Mouse (Mus musculus): ENCODE measurements at regions not wholly inside any gene's neighbourhood (a gene's known extent, or its start where the extent isn't known, plus 50 kb on each side); places are given as distances from the start of the nearest gene placed in this dataset.

DNA sequence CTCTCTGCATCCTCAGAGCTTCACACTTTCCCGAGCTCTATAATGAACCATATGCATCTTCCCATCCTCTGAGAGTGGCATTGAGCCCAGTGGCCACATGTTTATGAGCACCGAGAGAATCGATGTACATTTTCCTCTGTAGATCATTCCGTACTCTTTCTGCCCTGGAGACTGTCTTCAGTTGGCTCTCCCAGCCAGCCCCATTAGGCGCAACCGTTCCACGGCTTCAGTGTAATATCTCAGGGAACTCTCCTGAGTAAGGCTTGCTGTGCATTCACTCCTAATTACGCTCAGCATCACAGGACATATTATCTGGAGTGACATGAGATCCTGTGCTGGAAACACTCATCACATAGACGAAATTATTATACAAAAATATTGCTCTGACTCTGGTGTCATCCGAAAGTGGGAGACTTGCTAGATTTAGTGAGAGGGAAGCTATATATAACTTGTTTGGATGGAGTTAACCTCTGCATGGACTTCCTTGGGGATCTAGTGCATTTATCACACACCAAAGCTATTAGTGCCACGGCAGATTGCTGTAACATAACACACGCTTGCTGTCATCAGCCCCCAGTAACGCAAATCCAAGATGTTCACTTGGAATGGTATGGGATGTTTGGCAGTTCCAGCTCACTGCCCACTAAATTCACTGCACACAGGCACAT, 83.4 kb upstream of the Cxcl12 start:
- Histone ChIP-seq H3K27ac (no peak overlapping the region), H3K36me3 (ENCODE audit: insufficient read depth, low read length) (no peaks in the 10 kb centered on the region), H3K9ac (ENCODE audit: low read depth, low read length) (no peak overlapping the region), H3K4me3 (replicated peaks; ENCODE audit: low read depth, low read length) (no peak overlapping the region), H3K4me1 (replicated peaks; ENCODE audit: insufficient read depth, low read length) (no peaks in the 10 kb centered on the region), H3K4me2 (ENCODE audit: low read length) (no peak overlapping the region), H3K27me3 (ENCODE audit: insufficient read depth, low read length) (no peaks in the 10 kb centered on the region), H3K9me3 (replicated peaks; ENCODE audit: low read length) (no peaks in the 10 kb centered on the region)
- TF ChIP-seq CTCF (IDR thresholded peaks at IDR 0.05; ENCODE audit: low read depth), result no peak
- ATAC-seq (replicated peaks; ENCODE audit: low FRiP score, low read depth) (no peak), DNase-seq (ENCODE audit: low spot score) (no peak)
- WGBS, result 55% methylated on average over 13 of the region's 13 CpGs

DNA sequence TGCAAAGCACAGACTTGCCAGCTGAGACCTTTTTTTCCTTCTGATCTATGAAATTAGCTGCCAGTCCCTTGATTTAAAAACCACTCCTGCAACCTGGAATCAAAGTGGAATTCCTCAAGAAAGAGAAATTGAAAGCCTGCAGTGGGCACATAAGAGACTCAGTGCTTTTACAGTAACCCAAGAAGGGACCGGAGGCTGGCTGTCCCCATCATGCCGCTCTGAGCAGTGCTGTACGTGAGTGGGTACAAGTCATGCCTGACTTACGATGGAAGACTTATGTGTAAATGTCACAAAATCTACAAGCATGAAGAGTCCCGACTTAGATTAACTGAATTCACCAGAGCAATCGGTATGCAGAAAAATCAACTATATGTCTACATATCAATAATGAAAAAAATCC, 73.6 kb upstream of the Cxcl12 start:
- Histone ChIP-seq H3K4me3 (replicated peaks; ENCODE audit: low read depth, low read length) (no peak overlapping the region), H3K4me2 (ENCODE audit: low read length) (no peak overlapping the region), H3K36me3 (ENCODE audit: insufficient read depth, low read length) (no peaks in the 10 kb centered on the region), H3K9ac (ENCODE audit: low read depth, low read length) (no peak overlapping the region), H3K9me3 (replicated peaks; ENCODE audit: low read length) (no peaks in the 10 kb centered on the region), H3K27ac (no peak overlapping the region), H3K27me3 (ENCODE audit: insufficient read depth, low read length) (no peaks in the 10 kb centered on the region), H3K4me1 (replicated peaks; ENCODE audit: insufficient read depth, low read length) (no peaks in the 10 kb centered on the region)
- DNase-seq (ENCODE audit: low spot score) (peak; percentile 68), ATAC-seq (replicated peaks; ENCODE audit: low FRiP score, low read depth) (no peak)
- TF ChIP-seq CTCF (IDR thresholded peaks at IDR 0.05; ENCODE audit: low read depth), result no peak
- 50% methylated on average over 6 of the region's 6 CpGs for whole genome bisulfite sequencing

DNA sequence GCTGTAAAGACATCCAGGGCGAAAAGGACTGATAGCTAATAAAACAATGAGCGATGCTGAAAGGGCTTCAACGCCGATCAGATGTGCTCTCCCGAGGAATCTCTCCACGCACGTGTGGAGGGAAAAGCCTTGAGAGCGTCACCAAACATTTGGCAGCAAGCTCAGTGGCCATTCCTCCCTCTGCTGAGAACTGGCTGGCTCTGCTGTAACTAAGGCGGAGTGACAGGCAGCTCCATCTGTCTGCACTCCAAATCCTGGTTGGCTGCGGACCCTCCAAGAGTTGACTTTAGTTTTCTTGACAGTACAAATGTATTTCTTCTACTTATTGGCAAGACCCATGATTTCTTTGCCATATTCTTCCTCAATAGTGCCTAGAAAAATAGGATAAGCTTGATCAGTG, 68.5 kb upstream of the Cxcl12 start:
- Histone ChIP-seq H3K4me1 (replicated peaks; ENCODE audit: insufficient read depth, low read length) (0 out of 2 replicates have a peak, but pooled peaks cover 4% of the 10 kb centered on the region), H3K27ac (no peak overlapping the region), H3K9me3 (replicated peaks; ENCODE audit: low read length) (no peaks in the 10 kb centered on the region), H3K27me3 (ENCODE audit: insufficient read depth, low read length) (no peaks in the 10 kb centered on the region), H3K36me3 (ENCODE audit: insufficient read depth, low read length) (no peaks in the 10 kb centered on the region), H3K9ac (ENCODE audit: low read depth, low read length) (no peak overlapping the region), H3K4me3 (replicated peaks; ENCODE audit: low read depth, low read length) (no peak overlapping the region), H3K4me2 (ENCODE audit: low read length) (no peak overlapping the region)
- ATAC-seq (replicated peaks; ENCODE audit: low FRiP score, low read depth) (no peak), DNase-seq (ENCODE audit: low spot score) (no peak)
- 63% methylated on average over 10 of the region's 10 CpGs for WGBS
- no peak for TF ChIP-seq CTCF (IDR thresholded peaks at IDR 0.05; ENCODE audit: low read depth)

DNA sequence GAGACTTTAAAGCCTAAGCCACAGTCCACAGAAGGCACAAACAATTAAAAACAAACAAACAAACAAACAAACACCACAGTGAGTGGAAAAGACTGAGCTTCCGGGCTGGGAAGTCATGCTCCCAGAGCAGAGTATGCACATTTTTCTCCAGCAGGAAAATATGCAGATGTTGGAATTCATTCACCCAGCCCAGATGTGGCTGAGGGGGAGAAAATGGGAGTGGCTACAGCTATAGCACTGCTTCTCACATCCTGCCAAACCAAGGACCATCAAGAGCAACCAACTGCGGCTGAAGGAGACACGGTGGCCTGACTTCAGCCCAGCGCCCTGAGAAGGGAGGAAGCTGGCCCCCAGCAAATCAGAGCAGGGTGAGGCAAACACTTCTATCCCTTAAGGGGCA, 65.6 kb upstream of the Cxcl12 start:
- DNase-seq (ENCODE audit: low spot score) (peak; percentile 66), ATAC-seq (replicated peaks; ENCODE audit: low FRiP score, low read depth) (no peak)
- Histone ChIP-seq H3K9ac (ENCODE audit: low read depth, low read length) (no peak overlapping the region), H3K27ac (no peak overlapping the region), H3K36me3 (ENCODE audit: insufficient read depth, low read length) (no peaks in the 10 kb centered on the region), H3K9me3 (replicated peaks; ENCODE audit: low read length) (no peaks in the 10 kb centered on the region), H3K4me3 (replicated peaks; ENCODE audit: low read depth, low read length) (no peak overlapping the region), H3K27me3 (ENCODE audit: insufficient read depth, low read length) (no peaks in the 10 kb centered on the region), H3K4me1 (replicated peaks; ENCODE audit: insufficient read depth, low read length) (peaks cover 10% of the 10 kb centered on the region; the same call in 1 of the 2 replicates), H3K4me2 (ENCODE audit: low read length) (no peak overlapping the region)
- 33% methylated on average over 4 of the region's 4 CpGs for WGBS
- no peak for TF ChIP-seq CTCF (IDR thresholded peaks at IDR 0.05; ENCODE audit: low read depth)

DNA sequence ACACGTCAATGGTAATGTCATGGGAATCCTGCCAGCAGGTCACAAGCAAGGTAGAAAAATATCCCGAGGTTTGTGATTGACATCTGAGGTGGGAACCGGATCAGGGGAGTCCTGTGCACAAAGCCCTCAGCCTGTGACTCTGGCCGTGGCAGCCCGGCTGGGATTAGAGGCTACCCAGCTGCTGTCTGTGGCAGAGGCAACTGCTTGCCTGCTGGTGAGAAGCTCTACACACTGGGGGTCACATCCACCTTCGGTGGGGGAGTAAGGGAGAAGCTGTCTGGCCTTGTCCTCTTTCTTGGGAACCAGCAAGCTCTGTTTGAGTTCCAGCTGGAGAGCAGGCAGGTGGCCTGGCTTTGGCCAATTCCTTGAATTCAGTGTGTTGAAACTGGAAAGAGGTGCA, 64.3 kb upstream of the Cxcl12 start:
- no peaks in the 10 kb centered on the region for H3K36me3 ChIP-seq (ENCODE audit: insufficient read depth, low read length)
- no peak for TF ChIP-seq CTCF (IDR thresholded peaks at IDR 0.05; ENCODE audit: low read depth)
- H3K27me3 ChIP-seq (ENCODE audit: insufficient read depth, low read length), result no peaks in the 10 kb centered on the region
- peaks cover 10% of the 10 kb centered on the region; the same call in 1 of the 2 replicates for H3K4me1 ChIP-seq (replicated peaks; ENCODE audit: insufficient read depth, low read length)
- WGBS, result 40% methylated on average over 6 of the region's 6 CpGs
- no peaks in the 10 kb centered on the region for H3K9me3 ChIP-seq (replicated peaks; ENCODE audit: low read length)
- ATAC-seq (replicated peaks; ENCODE audit: low FRiP score, low read depth) (no peak), DNase-seq (ENCODE audit: low spot score) (no peak)
- no peak overlapping the region for H3K4me3 ChIP-seq (replicated peaks; ENCODE audit: low read depth, low read length)
- no peak overlapping the region for H3K27ac ChIP-seq
- H3K9ac ChIP-seq (ENCODE audit: low read depth, low read length), result no peak overlapping the region
- no peak overlapping the region for H3K4me2 ChIP-seq (ENCODE audit: low read length)

DNA sequence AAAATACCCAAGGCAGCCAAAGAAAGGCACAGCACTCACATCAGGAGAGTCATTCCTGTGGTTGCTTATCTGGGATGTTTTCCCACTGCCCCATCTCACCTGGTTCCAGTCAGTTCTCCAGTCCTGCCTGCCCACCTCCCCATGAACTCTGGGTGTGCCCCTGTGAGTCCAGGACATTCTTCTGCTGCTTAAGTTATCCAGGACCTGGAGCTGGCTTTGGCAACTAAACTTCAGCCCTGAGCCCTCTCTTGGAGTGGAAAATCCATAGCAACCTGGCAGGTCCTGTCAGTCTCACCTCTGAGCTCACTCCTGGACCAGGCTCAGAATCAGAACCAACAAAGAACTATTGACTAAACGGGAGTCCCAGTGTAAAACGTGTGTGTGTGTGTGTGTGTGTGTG, 63.9 kb upstream of the Cxcl12 start:
- H3K36me3 ChIP-seq (ENCODE audit: insufficient read depth, low read length), result no peaks in the 10 kb centered on the region
- H3K9ac ChIP-seq (ENCODE audit: low read depth, low read length), result no peak overlapping the region
- no peak overlapping the region for H3K4me2 ChIP-seq (ENCODE audit: low read length)
- H3K27me3 ChIP-seq (ENCODE audit: insufficient read depth, low read length), result no peaks in the 10 kb centered on the region
- H3K4me3 ChIP-seq (replicated peaks; ENCODE audit: low read depth, low read length), result no peak overlapping the region
- TF ChIP-seq CTCF (IDR thresholded peaks at IDR 0.05; ENCODE audit: low read depth), result no peak
- no peak overlapping the region for H3K27ac ChIP-seq
- H3K9me3 ChIP-seq (replicated peaks; ENCODE audit: low read length), result no peaks in the 10 kb centered on the region
- WGBS, result 64% methylated on average over 2 of the region's 2 CpGs
- DNase-seq (ENCODE audit: low spot score) (no peak), ATAC-seq (replicated peaks; ENCODE audit: low FRiP score, low read depth) (no peak)
- peaks cover 10% of the 10 kb centered on the region; the same call in 1 of the 2 replicates for H3K4me1 ChIP-seq (replicated peaks; ENCODE audit: insufficient read depth, low read length)

DNA sequence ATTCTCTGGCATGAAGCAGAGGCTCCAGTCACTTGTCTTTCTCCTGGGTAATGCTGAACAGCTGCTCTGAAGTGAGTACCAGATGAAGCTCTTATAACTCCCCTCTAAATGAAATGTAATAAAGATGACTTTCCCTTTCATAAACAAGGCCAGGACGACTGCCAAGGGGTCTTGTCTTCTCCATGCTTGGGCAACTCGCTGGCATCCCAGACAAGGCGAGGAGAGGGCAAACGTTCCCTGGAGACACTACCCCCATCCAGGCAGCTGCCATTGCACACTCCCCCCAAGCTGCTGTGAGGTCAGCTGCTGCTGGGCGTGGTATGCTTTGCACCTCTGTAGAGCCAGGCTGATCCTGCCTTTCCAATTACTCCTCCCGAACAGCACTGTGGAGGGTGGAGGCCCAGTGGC, 63.1 kb upstream of the Cxcl12 start:
- WGBS, result 23% methylated on average over 6 of the region's 6 CpGs
- no peaks in the 10 kb centered on the region for H3K27me3 ChIP-seq (ENCODE audit: insufficient read depth, low read length)
- TF ChIP-seq CTCF (IDR thresholded peaks at IDR 0.05; ENCODE audit: low read depth), result no peak
- H3K9ac ChIP-seq (ENCODE audit: low read depth, low read length), result no peak overlapping the region
- DNase-seq (ENCODE audit: low spot score), result peak; percentile 68
- peaks cover 10% of the 10 kb centered on the region; the same call in 1 of the 2 replicates for H3K4me1 ChIP-seq (replicated peaks; ENCODE audit: insufficient read depth, low read length)
- no peak overlapping the region for H3K4me3 ChIP-seq (replicated peaks; ENCODE audit: low read depth, low read length)
- no peak overlapping the region for H3K4me2 ChIP-seq (ENCODE audit: low read length)
- H3K9me3 ChIP-seq (replicated peaks; ENCODE audit: low read length), result no peaks in the 10 kb centered on the region
- no peak overlapping the region for H3K27ac ChIP-seq
- no peaks in the 10 kb centered on the region for H3K36me3 ChIP-seq (ENCODE audit: insufficient read depth, low read length)
- peak; percentile 66; the same call in 1 of the 2 replicates for ATAC-seq (replicated peaks; ENCODE audit: low FRiP score, low read depth)

All from kidney, postnatal 0 days (tissue).